Mouse (Mus musculus) ES-Bruce4 (cell line): ENCODE data around the gene Gbx1. TPM values are rescaled to one million over a fixed set of nuclear protein-coding genes. Genes with fewer than 3 reads are reported as not detected.

ENCODE experiments used
- H3K27ac ChIP-seq: 2 replicates; pipeline ENCODE4 v1.5.1; 2012; ENCODE audit warnings: low read length, inconsistent platforms; ENCODE audit not compliant: insufficient read depth
- H3K27me3 ChIP-seq: 2 replicates; pipeline ENCODE4 v1.6.1; 2012; ENCODE audit warnings: mild to moderate bottlenecking, low read length, inconsistent platforms; ENCODE audit not compliant: control insufficient read depth, poor library complexity, insufficient read depth, severe bottlenecking
- H3K36me3 ChIP-seq: 2 replicates; pipeline ENCODE4 v1.6.1; 2012; ENCODE audit warnings: inconsistent platforms, mild to moderate bottlenecking, low read length, moderate library complexity; ENCODE audit not compliant: control insufficient read depth, poor library complexity, insufficient read depth, severe bottlenecking
- H3K4me1 ChIP-seq: one replicate; pipeline ENCODE4 v1.8.1; 2011; ENCODE audit warnings: low read length; ENCODE audit not compliant: control insufficient read depth, insufficient read depth
- H3K4me3 ChIP-seq: 2 replicates; pipeline ENCODE4 v1.5.1; 2011; ENCODE audit warnings: low read depth, mild to moderate bottlenecking, low read length
- H3K9ac ChIP-seq: 2 replicates; pipeline ENCODE4 v1.6.1; 2012; ENCODE audit warnings: low read depth, mild to moderate bottlenecking, inconsistent platforms; ENCODE audit not compliant: poor library complexity, severe bottlenecking
- H3K9me3 ChIP-seq: replicated peaks from 2 replicates; pipeline ENCODE4 v1.6.1; 2012; ENCODE audit warnings: mild to moderate bottlenecking, low read length, inconsistent platforms; ENCODE audit not compliant: control insufficient read depth, poor library complexity, insufficient read depth, severe bottlenecking
- CTCF ChIP-seq: IDR thresholded peaks from one replicate; pipeline ENCODE4 v1.8.1; 2011; ENCODE audit warnings: low read depth, low read length
- EP300 ChIP-seq: IDR thresholded peaks from 2 replicates; pipeline ENCODE4 v1.6.1; 2011; ENCODE audit warnings: low read depth, low read length; ENCODE audit not compliant: insufficient read depth
- POLR2A ChIP-seq: IDR thresholded peaks from one replicate; pipeline ENCODE4 v1.8.1; 2011; ENCODE audit warnings: low read length; ENCODE audit not compliant: insufficient read depth
- polyA plus RNA-seq: library from polyadenylated mRNA; stranded (reverse); fragments of >200 nt; gene quantifications from 2 replicates; pipeline ENCODE4 v1.2.4, GENCODE M21; 2011; ENCODE audit warnings: low read depth; ENCODE audit not compliant: missing spikeins, insufficient read depth, insufficient read length

Gbx1 gene
- polyA plus RNA-seq, 1 experiment = not detected

GRCm38 (mm10) chr5:24512271-24512670 is 14.7 kb downstream of the Gbx1 start:
- Histone ChIP-seq H3K27me3 (no peaks in the 10 kb centered on the region), H3K9me3 (0 out of 2 replicates have a peak, but pooled peaks cover 5% of the 10 kb centered on the region), H3K36me3 (no peaks in the 10 kb centered on the region), H3K4me1 (peaks cover 3% of the 10 kb centered on the region), H3K9ac (peak overlapping the region; percentile 15; the same call in 1 of the 2 replicates), H3K4me3 (peak overlapping the region; percentile 39), H3K27ac (peak overlapping the region; percentile 93)
- no peak for TF ChIP-seq CTCF
- TF ChIP-seq POLR2A = no peak
- no peak for TF ChIP-seq EP300

GRCm38 (mm10) chr5:24510635-24511034 is 16.4 kb downstream of the Gbx1 start:
- no peak overlapping the region for H3K27ac ChIP-seq
- H3K9ac ChIP-seq = no peak overlapping the region
- H3K36me3 ChIP-seq = no peaks in the 10 kb centered on the region
- TF ChIP-seq EP300 (no peak), POLR2A (no peak), CTCF (peak; percentile 63)
- H3K27me3 ChIP-seq = no peaks in the 10 kb centered on the region
- 0 out of 2 replicates have a peak, but pooled peaks cover 5% of the 10 kb centered on the region for H3K9me3 ChIP-seq
- peaks cover 3% of the 10 kb centered on the region for H3K4me1 ChIP-seq
- no peak overlapping the region for H3K4me3 ChIP-seq

GRCm38 (mm10) chr5:24508406-24508805 is 18.6 kb downstream of the Gbx1 start:
- Histone ChIP-seq H3K27ac (no peak overlapping the region), H3K9ac (no peak overlapping the region), H3K36me3 (no peaks in the 10 kb centered on the region), H3K9me3 (0 out of 2 replicates have a peak, but pooled peaks cover 5% of the 10 kb centered on the region), H3K4me1 (peaks cover 3% of the 10 kb centered on the region), H3K4me3 (no peak overlapping the region), H3K27me3 (no peaks in the 10 kb centered on the region)
- TF ChIP-seq POLR2A (no peak), CTCF (no peak), EP300 (no peak)

- H3K9ac ChIP-seq = no peak overlapping the region
- H3K4me1 ChIP-seq = no peaks in the 10 kb centered on the region
- no peak overlapping the region for H3K27ac ChIP-seq
- H3K36me3 ChIP-seq = peaks cover 3% of the 10 kb centered on the region
- H3K4me3 ChIP-seq = no peak overlapping the region
- TF ChIP-seq EP300 (no peak), POLR2A (no peak), CTCF (no peak)
- 0 out of 2 replicates have a peak, but pooled peaks cover 5% of the 10 kb centered on the region for H3K9me3 ChIP-seq
- H3K27me3 ChIP-seq = no peaks in the 10 kb centered on the region
Measured at GRCm38 (mm10) chr5:24505513-24505912, 21.5 kb downstream of the Gbx1 start.

- H3K9ac ChIP-seq = no peak overlapping the region
- no peaks in the 10 kb centered on the region for H3K9me3 ChIP-seq
- TF ChIP-seq EP300 = no peak
- TF ChIP-seq CTCF = no peak
- TF ChIP-seq POLR2A = no peak
- H3K27ac ChIP-seq = no peak overlapping the region
- H3K4me1 ChIP-seq = no peaks in the 10 kb centered on the region
- H3K27me3 ChIP-seq = no peaks in the 10 kb centered on the region
- H3K36me3 ChIP-seq = peaks cover 3% of the 10 kb centered on the region
- no peak overlapping the region for H3K4me3 ChIP-seq
Measured at GRCm38 (mm10) chr5:24502786-24503185, 24.2 kb downstream of the Gbx1 start.

- Histone ChIP-seq H3K4me1 (no peaks in the 10 kb centered on the region), H3K36me3 (peaks cover 3% of the 10 kb centered on the region)
- TF ChIP-seq CTCF (no peak), POLR2A (no peak), EP300 (no peak)
Measured at GRCm38 (mm10) chr5:24500851-24501250, 26.2 kb downstream of the Gbx1 start.

More at GRCm38 (mm10) chr5:24500851-24501250, 26.2 kb downstream of the Gbx1 start:
- Histone ChIP-seq H3K9me3 (no peaks in the 10 kb centered on the region), H3K27me3 (no peaks in the 10 kb centered on the region), H3K9ac (no peak overlapping the region), H3K4me3 (no peak overlapping the region), H3K27ac (no peak overlapping the region)
